Mouse (Mus musculus): ENCODE results near the gene Il9r. TPM values are rescaled to one million over a fixed set of nuclear protein-coding genes. Genes with fewer than 3 reads are reported as not detected.

Gene Il9r
- 0.14 and 0.19 TPM in 2 replicates for polyA plus RNA-seq (2015; fragmentation: Nextera tagmentation; extraction: Ambion mirVana)

DNA sequence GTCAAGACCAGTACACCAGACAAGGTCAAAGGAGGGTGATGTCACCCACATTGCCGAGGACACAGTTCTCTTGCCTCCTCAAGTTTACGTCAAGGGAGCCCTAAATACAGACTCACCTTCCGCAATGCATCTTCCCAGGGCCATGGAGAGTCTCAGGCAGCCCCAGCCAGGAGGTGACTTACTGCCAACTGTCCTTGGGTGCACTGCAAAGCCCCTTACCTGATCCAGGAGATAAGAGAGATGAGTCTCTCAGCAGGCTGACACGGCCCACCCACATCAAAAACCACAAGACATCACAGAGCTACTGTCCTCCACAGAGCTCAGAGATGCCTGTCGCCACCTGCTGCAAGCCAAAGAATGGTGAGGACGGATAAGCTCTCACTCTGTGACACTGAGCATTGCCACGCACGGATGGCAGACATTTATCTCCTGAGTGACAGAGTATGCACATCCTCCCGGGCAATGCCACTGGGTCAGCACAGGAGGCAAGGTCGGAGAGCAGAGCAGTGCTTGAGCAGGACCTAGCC lies at the start of gene Il9r:
TSS of gene Il9r (minus strand) at position 205 of the 527 bp plus-strand sequence.

DNA sequence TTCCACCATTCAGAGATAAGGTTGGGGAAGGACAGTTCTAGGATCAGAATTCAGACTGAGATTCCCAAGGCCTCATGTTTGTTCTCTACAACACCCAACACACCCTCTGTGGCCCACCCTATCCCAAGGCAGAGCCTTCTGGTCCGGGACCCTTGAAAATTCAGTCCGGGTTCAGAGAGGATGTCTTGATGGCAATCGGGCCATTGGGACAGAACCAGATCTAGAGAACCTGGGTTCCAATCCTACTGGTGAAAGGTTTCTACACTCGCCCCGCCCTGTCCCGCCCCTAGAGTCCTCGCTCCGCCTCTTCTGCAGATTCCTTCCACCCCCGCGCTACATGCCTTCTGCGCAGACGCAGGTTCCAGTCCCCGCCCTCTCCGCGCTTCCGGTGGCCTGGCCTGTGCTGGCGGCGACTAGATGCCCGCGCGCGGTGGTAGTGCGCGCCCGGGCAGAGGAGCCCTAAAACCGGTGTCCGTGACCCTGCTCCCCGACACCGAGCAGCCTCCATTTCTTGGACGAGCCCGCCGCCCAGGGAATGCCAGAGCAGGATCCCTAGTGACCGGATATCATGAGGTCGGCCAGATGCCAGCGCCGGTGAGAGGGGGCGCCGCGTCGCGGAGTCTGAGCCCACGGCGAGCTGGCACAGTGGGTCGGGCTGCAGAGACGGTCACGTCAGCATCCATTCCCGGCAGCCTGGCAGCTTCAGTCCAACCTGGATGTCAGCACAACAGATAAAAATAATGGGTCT lies 26.2 kb upstream of the Il9r start, which contains the start of gene Mpg:
TSS of gene Mpg (plus strand) at position 382 of the 748 bp plus-strand sequence.

DNA sequence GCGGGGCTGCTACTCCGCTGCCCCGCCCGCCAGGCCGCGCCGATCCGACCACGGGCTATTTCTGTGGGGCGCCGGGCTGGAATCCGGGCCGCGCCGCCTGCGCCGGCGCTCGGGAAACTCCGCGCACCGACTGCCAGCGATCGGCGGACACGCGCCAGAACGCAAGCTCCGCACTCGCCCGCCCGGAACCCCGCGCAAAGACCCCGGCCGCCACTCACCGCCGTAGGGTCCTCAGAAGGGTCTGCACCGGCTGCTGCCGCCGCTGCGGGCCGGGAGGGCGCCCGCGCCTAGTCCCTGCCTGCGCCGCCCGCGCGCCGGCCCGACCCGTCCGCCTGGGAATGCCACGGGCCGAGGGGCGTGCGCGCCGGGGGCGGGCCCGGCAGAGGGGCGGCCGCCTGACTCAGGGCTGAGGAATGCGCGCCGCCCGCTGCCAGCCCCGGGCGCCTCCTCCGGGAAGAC lies 21.9 kb upstream of the Il9r start, which contains the start of gene Rhbdf1:
TSS of gene Rhbdf1 (minus strand) at position 350 of the 459 bp plus-strand sequence.

DNA sequence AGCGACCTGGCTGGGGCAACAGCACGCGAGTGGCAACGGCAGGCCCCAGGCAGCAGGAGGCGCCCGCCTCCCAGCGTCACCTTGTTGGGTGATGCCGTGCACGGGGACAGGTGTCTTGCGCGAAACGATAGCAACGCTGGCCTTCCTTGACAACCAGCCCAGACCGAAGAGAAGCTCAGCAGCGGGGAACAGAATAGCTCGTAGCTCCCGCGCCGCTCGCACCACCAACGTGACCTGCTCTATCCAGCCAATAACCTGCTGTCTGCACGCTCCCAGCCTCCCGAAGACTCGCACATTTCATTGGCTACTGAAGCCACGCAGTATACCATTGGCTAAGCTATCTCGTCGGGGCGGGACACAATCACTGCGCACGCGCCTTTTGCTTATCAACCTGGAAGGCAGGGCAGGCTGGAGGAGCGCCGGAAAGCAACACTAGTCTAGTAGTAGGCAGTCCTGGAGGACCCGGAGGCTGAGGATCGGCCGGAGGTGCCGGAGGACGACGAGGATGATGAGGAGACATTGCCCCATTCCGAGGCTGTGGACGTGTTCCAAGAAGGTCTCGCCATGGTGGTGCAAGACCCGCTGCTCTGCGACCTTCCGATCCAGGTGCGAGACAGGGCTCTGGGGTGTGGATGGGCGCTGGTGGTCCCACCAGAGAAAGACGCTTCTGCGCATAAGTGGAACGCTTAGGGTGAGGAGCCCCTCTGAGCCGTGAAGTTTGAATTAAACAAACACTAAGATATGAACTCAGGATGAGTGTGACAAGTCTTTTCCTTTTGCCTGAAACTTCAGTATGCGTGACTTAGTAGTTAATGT lies 5.2 kb upstream of the Il9r start, which contains the start of gene Snrnp25:
TSS of gene Snrnp25 (plus strand) at position 358 of the 816 bp plus-strand sequence.

Other genes starting within 250 kb of the Il9r start
- not detected in 2 replicates for gene 4930524B15Rik, start 234.7 kb downstream of the Il9r start, polyA plus RNA-seq (2015; fragmentation: Nextera tagmentation; extraction: Ambion mirVana)
- 0.12 and 0.30 TPM in 2 replicates for gene Nsg2, start 199.8 kb downstream of the Il9r start, polyA plus RNA-seq (2015; fragmentation: Nextera tagmentation; extraction: Ambion mirVana)
- 66.6 and 73.4 TPM in 2 replicates for gene Snrnp25, start 5.1 kb upstream of the Il9r start, polyA plus RNA-seq (2015; fragmentation: Nextera tagmentation; extraction: Ambion mirVana)
- gene Rhbdf1, start 22.0 kb upstream of the Il9r start, polyA plus RNA-seq (2015; fragmentation: Nextera tagmentation; extraction: Ambion mirVana) = 8.4 and 10.8 TPM in 2 replicates
- 24.9 and 25.2 TPM in 2 replicates for gene Mpg, start 26.2 kb upstream of the Il9r start, polyA plus RNA-seq (2015; fragmentation: Nextera tagmentation; extraction: Ambion mirVana)
- gene Nprl3, start 67.4 kb upstream of the Il9r start, polyA plus RNA-seq (2015; fragmentation: Nextera tagmentation; extraction: Ambion mirVana) = 47.1 and 51.0 TPM in 2 replicates
- gene Hba-x, start 76.1 kb upstream of the Il9r start, polyA plus RNA-seq (2015; fragmentation: Nextera tagmentation; extraction: Ambion mirVana) = 2.3 and 3.2 TPM in 2 replicates
- 58,889 and 63,294 TPM in 2 replicates for gene Hba-a1, start 83.2 kb upstream of the Il9r start, polyA plus RNA-seq (2015; fragmentation: Nextera tagmentation; extraction: Ambion mirVana)
- gene Hbq1b, start 86.7 kb upstream of the Il9r start, polyA plus RNA-seq (2015; fragmentation: Nextera tagmentation; extraction: Ambion mirVana) = 127 and 136 TPM in 2 replicates
- gene Hba-a2, start 96.2 kb upstream of the Il9r start, polyA plus RNA-seq (2015; fragmentation: Nextera tagmentation; extraction: Ambion mirVana) = 115,361 and 124,822 TPM in 2 replicates
- 5.9 and 6.7 TPM in 2 replicates for gene Hbq1a, start 99.8 kb upstream of the Il9r start, polyA plus RNA-seq (2015; fragmentation: Nextera tagmentation; extraction: Ambion mirVana)
- gene Sh3pxd2b, start 147.5 kb upstream of the Il9r start, polyA plus RNA-seq (2015; fragmentation: Nextera tagmentation; extraction: Ambion mirVana) = 4.3 and 6.0 TPM in 2 replicates

All from spleen, postnatal 0 days (tissue).